Mouse (Mus musculus) forebrain, embryonic 14.5 days (tissue): ENCODE results near the gene Diaph3. TPM values are rescaled to one million over a fixed set of nuclear protein-coding genes. Genes with fewer than 3 reads are reported as not detected.
A peak's percentile ranks its signal among the peaks of the same experiment; 100 is the strongest.

Source experiments
- ATAC-seq: fragments of 200-750 bp; cut with Nextera tagmentation; 2 replicates; pipeline ENCODE4 v1.8.0; 2017; ENCODE audit warnings: mild to moderate bottlenecking, moderate library complexity
- DNase-seq: peaks from one replicate; pipeline ENCODE4 v3.0.0-alpha.2; 2015; ENCODE audit warnings: low spot score
- H3K27ac ChIP-seq: fragments of 300-500 bp; sonication (generic); 2 replicates; pipeline ENCODE4 v1.5.1; 2014; ENCODE audit warnings: low read depth, mild to moderate bottlenecking, control low read depth, low read length, moderate library complexity
- H3K27me3 ChIP-seq: fragments of 300-500 bp; sonication (generic); replicated peaks from 2 replicates; pipeline ENCODE4 v1.6.1; 2014; ENCODE audit warnings: low read length, control low read depth, mixed read lengths; ENCODE audit not compliant: control insufficient read depth, insufficient read depth
- H3K36me3 ChIP-seq: fragments of 300-500 bp; sonication (generic); 2 replicates; pipeline ENCODE4 v1.6.1; 2014; ENCODE audit warnings: low read length, control low read depth; ENCODE audit not compliant: control insufficient read depth, insufficient read depth
- H3K4me1 ChIP-seq: fragments of 300-500 bp; sonication (generic); 2 replicates; pipeline ENCODE4 v1.6.1; 2014; ENCODE audit warnings: antibody characterized with exemption, low read length, control low read depth; ENCODE audit not compliant: control insufficient read depth, insufficient read depth
- H3K4me2 ChIP-seq: fragments of 300-500 bp; sonication (generic); 2 replicates; pipeline ENCODE4 v1.6.1; 2014; ENCODE audit warnings: mild to moderate bottlenecking, control low read depth, low read length
- H3K4me3 ChIP-seq: fragments of 300-500 bp; sonication (generic); 2 replicates; pipeline ENCODE4 v1.5.1; 2014; ENCODE audit warnings: low read depth, low read length, control low read depth
- H3K9ac ChIP-seq: fragments of 300-500 bp; sonication (generic); 2 replicates; pipeline ENCODE4 v1.6.1; 2014; ENCODE audit warnings: mild to moderate bottlenecking, low read length, control low read depth, moderate library complexity
- H3K9me3 ChIP-seq: fragments of 300-500 bp; sonication (generic); replicated peaks from 2 replicates; pipeline ENCODE4 v1.6.1; 2016; ENCODE audit warnings: low read length, control low read depth, mixed read lengths; ENCODE audit not compliant: control insufficient read depth
- WGBS: fragments of 180-500 bp; shearing (Covaris S2); extraction: QIAGEN DNeasy Blood & Tissue Kit; methylation state at CpG from one replicate; pipeline ENCODE4 v1.1.7; 2014; 5-methylcytosine and 5-hydroxymethylcytosine counted together
- polyA plus RNA-seq: library from polyadenylated mRNA; unstranded; fragments of >200 nt; fragmentation: Nextera tagmentation; extraction: Ambion mirVana; gene quantifications from 2 replicates; pipeline ENCODE4 v1.2.1, GENCODE M21; 2014

Gene Diaph3
- polyA plus RNA-seq, 1 experiment from 2014 or later: 3.5 TPM

- Histone ChIP-seq H3K4me2 (peak overlapping the region; percentile 40; the same call in 1 of the 2 replicates), H3K27me3 (no peaks in the 10 kb centered on the region), H3K9me3 (no peaks in the 10 kb centered on the region), H3K9ac (no peak overlapping the region), H3K36me3 (no peaks in the 10 kb centered on the region), H3K27ac (no peak overlapping the region), H3K4me1 (peaks cover 22% of the 10 kb centered on the region), H3K4me3 (no peak overlapping the region)
- DNase-seq (no peak), ATAC-seq (peak; percentile 21)
- 28% methylated on average over 4 of the region's 4 CpGs for WGBS
Measured at GRCm38 (mm10) chr14:86749425-86749824, 391.6 kb downstream of the Diaph3 start.

GRCm38 (mm10) chr14:86748876-86749275, 392.2 kb downstream of the Diaph3 start:
- Histone ChIP-seq H3K27me3 (no peaks in the 10 kb centered on the region), H3K4me2 (peak overlapping the region; percentile 40), H3K27ac (peak overlapping the region; percentile 86), H3K4me1 (peaks cover 22% of the 10 kb centered on the region), H3K36me3 (no peaks in the 10 kb centered on the region), H3K4me3 (0 out of 2 replicates have a peak overlapping the region, but pooled peaks have one; percentile 6), H3K9me3 (no peaks in the 10 kb centered on the region), H3K9ac (peak overlapping the region; percentile 17; the same call in 1 of the 2 replicates)
- peak; percentile 98 for DNase-seq
- peak; percentile 98 for ATAC-seq
- WGBS: 1% methylated on average over 7 of the region's 7 CpGs

GRCm38 (mm10) chr14:86744523-86744922, 396.5 kb downstream of the Diaph3 start:
- ATAC-seq (no peak), DNase-seq (no peak)
- Histone ChIP-seq H3K9ac (no peak overlapping the region), H3K27me3 (no peaks in the 10 kb centered on the region), H3K9me3 (no peaks in the 10 kb centered on the region), H3K27ac (no peak overlapping the region), H3K4me2 (no peak overlapping the region), H3K36me3 (no peaks in the 10 kb centered on the region), H3K4me3 (no peak overlapping the region), H3K4me1 (peaks cover 11% of the 10 kb centered on the region)
- WGBS: 94% methylated on average over 6 of the region's 6 CpGs

- H3K27me3 ChIP-seq: no peaks in the 10 kb centered on the region
- ATAC-seq (no peak), DNase-seq (no peak)
- H3K9me3 ChIP-seq: no peaks in the 10 kb centered on the region
- H3K36me3 ChIP-seq: no peaks in the 10 kb centered on the region
- no peak overlapping the region for H3K27ac ChIP-seq
- no peaks in the 10 kb centered on the region for H3K4me1 ChIP-seq
- no peak overlapping the region for H3K9ac ChIP-seq
- no peak overlapping the region for H3K4me2 ChIP-seq
- no peak overlapping the region for H3K4me3 ChIP-seq
- 91% methylated on average over 7 of the region's 7 CpGs for WGBS
Measured at GRCm38 (mm10) chr14:86741855-86742531, 399.0 kb downstream of the Diaph3 start.

- no peak for ATAC-seq
- no peaks in the 10 kb centered on the region for H3K4me1 ChIP-seq
- H3K27me3 ChIP-seq: no peaks in the 10 kb centered on the region
- H3K9ac ChIP-seq: no peak overlapping the region
- no peaks in the 10 kb centered on the region for H3K36me3 ChIP-seq
- H3K4me2 ChIP-seq: no peak overlapping the region
- no peak overlapping the region for H3K4me3 ChIP-seq
- DNase-seq: no peak
- no peak overlapping the region for H3K27ac ChIP-seq
- H3K9me3 ChIP-seq: no peaks in the 10 kb centered on the region
- WGBS: 33% methylated on average over 5 of the region's 5 CpGs
Measured at GRCm38 (mm10) chr14:86738916-86739315, 402.1 kb downstream of the Diaph3 start.

GRCm38 (mm10) chr14:86736646-86737045, 404.4 kb downstream of the Diaph3 start:
- H3K9ac ChIP-seq: no peak overlapping the region
- DNase-seq (no peak), ATAC-seq (no peak)
- WGBS: 96% methylated on average over 1 of the region's 1 CpGs
- H3K4me3 ChIP-seq: no peak overlapping the region
- H3K27ac ChIP-seq: no peak overlapping the region
- no peaks in the 10 kb centered on the region for H3K27me3 ChIP-seq
- H3K36me3 ChIP-seq: no peaks in the 10 kb centered on the region
- H3K4me1 ChIP-seq: no peaks in the 10 kb centered on the region
- H3K9me3 ChIP-seq: no peaks in the 10 kb centered on the region
- no peak overlapping the region for H3K4me2 ChIP-seq

GRCm38 (mm10) chr14:86731300-86731699, 409.7 kb downstream of the Diaph3 start:
- 6% methylated on average over 1 of the region's 1 CpGs for WGBS
- H3K27me3 ChIP-seq: no peaks in the 10 kb centered on the region
- no peak overlapping the region for H3K4me2 ChIP-seq
- no peaks in the 10 kb centered on the region for H3K9me3 ChIP-seq
- DNase-seq (peak; percentile 22), ATAC-seq (no peak)
- H3K4me1 ChIP-seq: peaks cover 17% of the 10 kb centered on the region
- H3K27ac ChIP-seq: no peak overlapping the region
- H3K36me3 ChIP-seq: no peaks in the 10 kb centered on the region
- H3K4me3 ChIP-seq: no peak overlapping the region
- H3K9ac ChIP-seq: no peak overlapping the region

GRCm38 (mm10) chr14:86729617-86730098, 411.4 kb downstream of the Diaph3 start:
- no peak overlapping the region for H3K4me2 ChIP-seq
- H3K36me3 ChIP-seq: no peaks in the 10 kb centered on the region
- no peak overlapping the region for H3K27ac ChIP-seq
- ATAC-seq (peak; percentile 84), DNase-seq (peak; percentile 84)
- WGBS: 15% methylated on average over 4 of the region's 4 CpGs
- no peak overlapping the region for H3K4me3 ChIP-seq
- H3K9ac ChIP-seq: no peak overlapping the region
- H3K27me3 ChIP-seq: no peaks in the 10 kb centered on the region
- peaks cover 17% of the 10 kb centered on the region for H3K4me1 ChIP-seq
- no peaks in the 10 kb centered on the region for H3K9me3 ChIP-seq

GRCm38 (mm10) chr14:86727538-86728045, 413.4 kb downstream of the Diaph3 start:
- no peaks in the 10 kb centered on the region for H3K27me3 ChIP-seq
- no peaks in the 10 kb centered on the region for H3K9me3 ChIP-seq
- H3K4me2 ChIP-seq: no peak overlapping the region
- H3K4me1 ChIP-seq: peaks cover 17% of the 10 kb centered on the region
- H3K36me3 ChIP-seq: no peaks in the 10 kb centered on the region
- no peak overlapping the region for H3K27ac ChIP-seq
- H3K9ac ChIP-seq: no peak overlapping the region
- H3K4me3 ChIP-seq: no peak overlapping the region
- 86% methylated on average over 5 of the region's 5 CpGs for WGBS
- ATAC-seq (no peak), DNase-seq (no peak)
